Mouse (Mus musculus): ENCODE results near the gene 6430548M08Rik.

GRCm38 (mm10) chr8:120213939-120214338 lies 100.0 kb downstream of the 6430548M08Rik start:
- TF ChIP-seq ZC3H11A (IDR thresholded peaks at IDR 0.05; ENCODE audit: borderline replicate concordance, low read depth, low read length) (no peak), HCFC1 (IDR thresholded peaks at IDR 0.05; ENCODE audit: borderline replicate concordance, insufficient read depth, low read length) (no peak), ZNF384 (IDR thresholded peaks at IDR 0.05; ENCODE audit: low read depth, low read length) (no peak)
